Mouse (Mus musculus) small intestine, adult 2 months (tissue): ENCODE data around the gene Slc22a13.

Experiments used
- CTCF ChIP-seq: fragments of 200-500 bp; IDR thresholded peaks from 2 replicates; pipeline ENCODE4 v1.5.1; 2012; ENCODE audit warnings: low read depth, mild to moderate bottlenecking, control low read depth, inconsistent platforms, low read length, moderate library complexity, mixed read lengths; ENCODE audit not compliant: insufficient replicate concordance, insufficient read length; ENCODE audit errors: extremely low read depth
- POLR2A ChIP-seq: fragments of 200-500 bp; IDR thresholded peaks from 2 replicates; pipeline ENCODE4 v1.6.1; 2012; ENCODE audit warnings: low read depth, mild to moderate bottlenecking, control low read depth, inconsistent platforms, low read length, moderate library complexity

- TF ChIP-seq POLR2A (no peak), CTCF (no peak)
Observed at GRCm38 (mm10) chr9:119203617-119204016, 5.3 kb downstream of the Slc22a13 start.
